Mouse (Mus musculus) embryonic facial prominence, embryonic 10.5 days (tissue): ENCODE data around the gene Fasn. TPM values are rescaled to one million over a fixed set of nuclear protein-coding genes. Genes with fewer than 3 reads are reported as not detected.
"Not testable (repeated sequence)": the region's sequence is repeated elsewhere in the genome, so short reads cannot be mapped to it uniquely, and the experiment has no call there.

Source experiments
- DNase-seq: peaks from one replicate; pipeline ENCODE4 v3.0.0-alpha.2; 2017; ENCODE audit warnings: low spot score
- H3K27ac ChIP-seq: fragments of 300-500 bp; sonication (generic); replicated peaks from 2 replicates; pipeline ENCODE4 v1.5.1; 2016; ENCODE audit warnings: mild to moderate bottlenecking
- H3K27me3 ChIP-seq: fragments of 300-500 bp; sonication (generic); replicated peaks from 2 replicates; pipeline ENCODE4 v1.6.1; 2016; ENCODE audit warnings: low read depth, mild to moderate bottlenecking; ENCODE audit not compliant: poor library complexity, severe bottlenecking
- H3K36me3 ChIP-seq: fragments of 300-500 bp; sonication (generic); replicated peaks from 2 replicates; pipeline ENCODE4 v1.6.1; 2016; ENCODE audit warnings: mild to moderate bottlenecking, moderate library complexity
- H3K4me1 ChIP-seq: fragments of 300-500 bp; sonication (generic); 2 replicates; pipeline ENCODE4 v1.6.1; 2016
- H3K4me3 ChIP-seq: fragments of 300-500 bp; sonication (generic); 2 replicates; pipeline ENCODE4 v1.5.1; 2016; ENCODE audit warnings: mild to moderate bottlenecking, moderate library complexity
- H3K9me3 ChIP-seq: fragments of 300-500 bp; sonication (generic); 2 replicates; pipeline ENCODE4 v1.6.1; 2016; ENCODE audit warnings: mild to moderate bottlenecking
- WGBS: fragments of 180-500 bp; shearing (Covaris S2); methylation state at CpG from one replicate; pipeline ENCODE4 v1.1.7; 2016; 5-methylcytosine and 5-hydroxymethylcytosine counted together
- polyA plus RNA-seq: library from polyadenylated mRNA; unstranded; fragments of >200 nt; fragmentation: Nextera tagmentation; extraction: Ambion mirVana; gene quantifications from 2 replicates; pipeline ENCODE4 v1.2.1, GENCODE M21; 2016

The Fasn gene
- polyA plus RNA-seq, 1 experiment from 2014 or later = 121 TPM

GRCm38 (mm10) chr11:120784064-120784791, 40.1 kb downstream of the Fasn start, which contains the start of the genes Rfng and Gps1:
Gene Rfng, minus strand, starts transcription at chr11:120784207.
Gene Gps1, plus strand, starts transcription at chr11:120784272.
- H3K36me3 ChIP-seq = peaks cover 67% of the 10 kb centered on the region
- H3K4me3 ChIP-seq = peak within 1 kb of the TSS; percentile 99
- peaks cover 17% of the 10 kb centered on the region for H3K27me3 ChIP-seq
- peak; percentile 89 for DNase-seq
- no peaks in the 10 kb centered on the region for H3K9me3 ChIP-seq
- peak within 1 kb of the TSS; percentile 87 for H3K27ac ChIP-seq
- peaks cover 27% of the 10 kb centered on the region for H3K4me1 ChIP-seq
- WGBS = under 1% methylated on average over 107 of the region's 107 CpGs

- H3K27ac ChIP-seq = peak overlapping the region; percentile 87
- H3K36me3 ChIP-seq = peaks cover 62% of the 10 kb centered on the region
- H3K4me1 ChIP-seq = peaks cover 27% of the 10 kb centered on the region
- H3K9me3 ChIP-seq = no peaks in the 10 kb centered on the region
- peaks cover 17% of the 10 kb centered on the region for H3K27me3 ChIP-seq
- DNase-seq = no peak
- WGBS = 2% methylated on average over 42 of the region's 42 CpGs
- H3K4me3 ChIP-seq = peak overlapping the region; percentile 99
These were observed 40.8 kb downstream of the Fasn start for GRCm38 (mm10) chr11:120783426-120784063.

GRCm38 (mm10) chr11:120781361-120781760, 43.0 kb downstream of the Fasn start:
- Histone ChIP-seq H3K36me3 (peaks cover 40% of the 10 kb centered on the region), H3K4me1 (peaks cover 34% of the 10 kb centered on the region), H3K27me3 (peaks cover 17% of the 10 kb centered on the region)
- 97% methylated on average over 6 of the region's 6 CpGs for WGBS
- not testable (repeated sequence) for H3K9me3 ChIP-seq, H3K4me3 ChIP-seq, H3K27ac ChIP-seq, DNase-seq

GRCm38 (mm10) chr11:120779876-120780275, 44.5 kb downstream of the Fasn start:
- Histone ChIP-seq H3K36me3 (peaks cover 27% of the 10 kb centered on the region), H3K9me3 (no peaks in the 10 kb centered on the region), H3K4me1 (peaks cover 32% of the 10 kb centered on the region), H3K27me3 (peaks cover 17% of the 10 kb centered on the region), H3K4me3 (no peak overlapping the region), H3K27ac (no peak overlapping the region)
- whole genome bisulfite sequencing = 80% methylated on average over 1 of the region's 1 CpGs
- no peak for DNase-seq

- no peaks in the 10 kb centered on the region for H3K9me3 ChIP-seq
- no peak for DNase-seq
- H3K4me1 ChIP-seq = peaks cover 18% of the 10 kb centered on the region
- H3K27ac ChIP-seq = no peak overlapping the region
- peaks cover 1% of the 10 kb centered on the region; the same call in 1 of the 2 replicates for H3K27me3 ChIP-seq
- WGBS = 40% methylated on average over 6 of the region's 6 CpGs
- H3K4me3 ChIP-seq = no peak overlapping the region
- peaks cover 20% of the 10 kb centered on the region for H3K36me3 ChIP-seq
These were observed 47.2 kb downstream of the Fasn start for GRCm38 (mm10) chr11:120777123-120777522.

- H3K27me3 ChIP-seq = no peaks in the 10 kb centered on the region
- 32% methylated on average over 15 of the region's 15 CpGs for WGBS
- H3K9me3 ChIP-seq = no peaks in the 10 kb centered on the region
- H3K27ac ChIP-seq = no peak overlapping the region
- H3K4me3 ChIP-seq = peak overlapping the region; percentile 9; the same call in 1 of the 2 replicates
- DNase-seq = peak; percentile 93
- peaks cover 18% of the 10 kb centered on the region for H3K4me1 ChIP-seq
- H3K36me3 ChIP-seq = peaks cover 11% of the 10 kb centered on the region
These were observed 48.4 kb downstream of the Fasn start for GRCm38 (mm10) chr11:120775774-120776469.

- 86% methylated on average over 7 of the region's 7 CpGs for WGBS
- H3K9me3 ChIP-seq = no peaks in the 10 kb centered on the region
- peaks cover 18% of the 10 kb centered on the region for H3K4me1 ChIP-seq
- DNase-seq = no peak
- no peaks in the 10 kb centered on the region for H3K36me3 ChIP-seq
- no peaks in the 10 kb centered on the region for H3K27me3 ChIP-seq
- no peak overlapping the region for H3K27ac ChIP-seq
- H3K4me3 ChIP-seq = no peak overlapping the region
These were observed 50.7 kb downstream of the Fasn start for GRCm38 (mm10) chr11:120773463-120774190.

GRCm38 (mm10) chr11:120772749-120773148, 51.6 kb downstream of the Fasn start:
- peaks cover 18% of the 10 kb centered on the region for H3K4me1 ChIP-seq
- H3K27ac ChIP-seq = no peak overlapping the region
- H3K27me3 ChIP-seq = no peaks in the 10 kb centered on the region
- no peaks in the 10 kb centered on the region for H3K36me3 ChIP-seq
- WGBS = 82% methylated on average over 3 of the region's 3 CpGs
- no peak for DNase-seq
- no peaks in the 10 kb centered on the region for H3K9me3 ChIP-seq
- H3K4me3 ChIP-seq = no peak overlapping the region

GRCm38 (mm10) chr11:120768206-120768605, 56.1 kb downstream of the Fasn start:
- 78% methylated on average over 1 of the region's 1 CpGs for whole genome bisulfite sequencing
- no peaks in the 10 kb centered on the region for H3K4me1 ChIP-seq
- no peaks in the 10 kb centered on the region for H3K9me3 ChIP-seq
- no peak overlapping the region for H3K27ac ChIP-seq
- H3K27me3 ChIP-seq = peaks cover 14% of the 10 kb centered on the region
- H3K4me3 ChIP-seq = no peak overlapping the region
- no peaks in the 10 kb centered on the region for H3K36me3 ChIP-seq
- no peak for DNase-seq

GRCm38 (mm10) chr11:120767023-120767422, 57.3 kb downstream of the Fasn start:
- not testable (repeated sequence) for H3K4me1 ChIP-seq, DNase-seq, H3K4me3 ChIP-seq, H3K36me3 ChIP-seq, H3K27ac ChIP-seq, H3K9me3 ChIP-seq
- WGBS = 78% methylated on average over 3 of the region's 7 CpGs
- peaks cover 26% of the 10 kb centered on the region for H3K27me3 ChIP-seq

- H3K27ac ChIP-seq, H3K36me3 ChIP-seq, DNase-seq, H3K4me1 ChIP-seq: not testable (repeated sequence)
- H3K4me3 ChIP-seq = peak overlapping the region; percentile 34; the same call in 1 of the 2 replicates
- H3K9me3 ChIP-seq = peaks cover 21% of the 10 kb centered on the region
- 10% methylated on average over 11 of the region's 23 CpGs for WGBS
- peaks cover 35% of the 10 kb centered on the region for H3K27me3 ChIP-seq
These were observed 61.0 kb downstream of the Fasn start for GRCm38 (mm10) chr11:120763121-120763999.
